Mouse (Mus musculus) layer of hippocampus, postnatal 25 days (tissue): ENCODE results near the gene Sik3. TPM values are rescaled to one million over a fixed set of nuclear protein-coding genes. Genes with fewer than 3 reads are reported as not detected.

ENCODE experiments used
- DNase-seq, 2 experiments: peaks; one replicate each; pipeline ENCODE4 v3.0.0; 2022; ENCODE audit warnings: mixed read lengths in 2 of 2, low spot score in 1 of 2; ENCODE audit errors: extremely low spot score in 1 of 2
- total RNA-seq, 2 experiments: library from RNA; stranded (reverse); gene quantifications; 2 replicates each; pipeline ENCODE4 v1.2.3; 2021

Sik3 gene
- total RNA-seq = 100 to 1,000 TPM; 136 to 138 TPM

DNA sequence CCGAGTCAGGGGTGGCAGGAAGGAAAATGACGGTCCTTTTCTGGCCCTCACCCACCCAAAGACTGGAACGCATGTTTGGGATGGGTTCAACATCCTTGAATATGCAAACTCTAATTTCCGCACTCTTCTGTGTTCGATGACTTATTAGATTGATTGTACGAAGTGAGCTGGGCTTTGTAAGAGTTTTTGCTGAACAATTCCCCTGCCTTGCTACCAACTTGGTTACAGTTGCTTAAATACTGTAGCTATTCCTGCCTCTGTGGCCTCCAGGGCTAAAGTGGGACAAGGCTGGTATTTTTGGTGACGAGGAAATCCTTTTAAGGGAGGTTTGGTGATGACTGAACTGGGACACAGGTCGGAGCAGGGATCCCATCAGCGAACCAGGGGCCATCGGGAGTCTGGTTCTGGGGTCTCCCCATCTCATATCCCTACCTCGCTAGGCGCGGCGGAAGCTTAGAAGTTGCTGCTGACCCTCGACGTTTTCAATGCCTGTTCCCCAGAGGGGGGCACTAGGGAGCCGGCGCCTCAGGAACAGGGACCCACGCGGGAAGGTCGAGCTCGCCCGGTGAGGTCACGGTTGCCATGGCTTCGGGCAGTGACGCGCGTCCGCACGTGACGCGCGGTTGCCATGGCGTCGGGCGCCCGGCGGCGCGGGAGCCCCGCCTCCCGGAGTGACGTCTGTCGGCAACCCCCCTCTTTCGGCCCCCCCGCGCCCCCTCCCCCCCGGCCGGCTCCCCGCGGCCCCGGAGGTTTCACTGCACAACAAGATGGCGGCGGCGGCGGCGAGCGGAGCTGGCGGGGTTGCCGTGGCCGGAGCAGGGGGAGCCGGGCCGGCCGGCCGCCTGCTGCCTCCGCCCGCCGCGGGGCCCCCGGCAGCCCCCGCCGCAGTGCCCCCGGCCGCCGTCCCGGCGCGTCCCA is at the start of gene Sik3, which contains the start of gene Pafah1b2:
Sik3 (plus strand) TSS at position 730 of the 918 bp plus-strand sequence.
Pafah1b2 (minus strand) TSS at position 600 of the 918 bp plus-strand sequence.
- DNase-seq = peak; percentile 91 to 93

DNA sequence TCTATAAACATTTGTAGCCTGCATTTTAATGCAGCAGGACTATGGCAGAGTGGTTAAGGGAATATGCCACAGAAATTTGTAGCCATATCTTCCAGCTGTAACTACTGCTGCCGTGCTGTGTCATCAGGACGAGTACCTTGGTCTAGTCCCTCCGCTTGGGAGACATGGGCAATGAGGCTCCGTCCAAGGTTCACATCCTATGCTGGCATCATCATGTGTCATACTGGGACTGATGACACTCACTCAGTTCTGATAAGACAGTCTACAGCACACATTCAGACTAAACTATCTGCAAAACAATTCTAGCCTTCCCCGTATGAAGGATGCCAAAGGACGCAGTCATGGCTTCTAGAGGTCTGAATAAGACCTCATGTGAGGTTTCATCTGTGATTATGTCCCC is 49.0 kb upstream of the Sik3 start:
- DNase-seq = no peak

GRCm38 (mm10) chr9:45976884-45977283 is 35.7 kb upstream of the Sik3 start:
- no peak for DNase-seq

- no peak for DNase-seq
Observed at GRCm38 (mm10) chr9:45979778-45980177, 32.8 kb upstream of the Sik3 start.

DNA sequence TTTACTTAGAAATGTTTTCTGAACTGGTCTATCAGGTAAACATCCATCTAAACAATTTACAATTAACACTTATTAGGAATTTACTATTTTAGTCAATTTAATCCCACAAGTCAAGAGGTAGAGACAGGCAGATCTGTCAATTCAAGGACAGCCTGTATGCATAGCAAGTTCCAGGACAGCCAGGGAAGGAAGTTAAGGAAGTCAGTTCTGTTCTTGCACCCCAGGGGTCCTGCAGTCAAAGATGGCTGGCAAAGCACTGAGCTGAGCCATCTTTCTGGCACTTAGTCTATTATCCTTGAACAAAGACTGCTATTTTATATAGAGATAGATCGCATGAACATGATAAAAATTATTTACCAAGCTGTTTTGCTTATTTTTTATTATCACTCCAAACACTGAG is 32.0 kb upstream of the Sik3 start:
- no peak for DNase-seq

DNA sequence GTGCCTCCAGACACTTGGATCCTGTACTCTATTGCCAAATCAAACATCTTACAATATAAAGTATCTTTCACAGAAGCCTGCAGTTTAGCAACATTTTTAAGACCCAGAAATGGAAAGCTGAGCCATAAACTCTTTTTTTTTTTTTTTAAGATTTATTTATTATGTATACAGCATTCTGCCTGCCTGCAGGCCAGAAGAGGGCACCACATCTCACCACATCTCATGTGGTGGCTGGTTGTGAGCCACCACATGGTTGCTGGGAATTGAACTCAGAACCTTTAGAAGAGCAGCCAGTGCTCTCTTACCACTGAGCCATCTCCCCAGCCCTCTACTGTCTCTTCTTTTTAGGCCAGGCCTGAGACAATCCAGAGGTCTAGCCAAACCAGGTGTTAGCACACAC is 31.3 kb upstream of the Sik3 start:
- DNase-seq = no peak

DNA sequence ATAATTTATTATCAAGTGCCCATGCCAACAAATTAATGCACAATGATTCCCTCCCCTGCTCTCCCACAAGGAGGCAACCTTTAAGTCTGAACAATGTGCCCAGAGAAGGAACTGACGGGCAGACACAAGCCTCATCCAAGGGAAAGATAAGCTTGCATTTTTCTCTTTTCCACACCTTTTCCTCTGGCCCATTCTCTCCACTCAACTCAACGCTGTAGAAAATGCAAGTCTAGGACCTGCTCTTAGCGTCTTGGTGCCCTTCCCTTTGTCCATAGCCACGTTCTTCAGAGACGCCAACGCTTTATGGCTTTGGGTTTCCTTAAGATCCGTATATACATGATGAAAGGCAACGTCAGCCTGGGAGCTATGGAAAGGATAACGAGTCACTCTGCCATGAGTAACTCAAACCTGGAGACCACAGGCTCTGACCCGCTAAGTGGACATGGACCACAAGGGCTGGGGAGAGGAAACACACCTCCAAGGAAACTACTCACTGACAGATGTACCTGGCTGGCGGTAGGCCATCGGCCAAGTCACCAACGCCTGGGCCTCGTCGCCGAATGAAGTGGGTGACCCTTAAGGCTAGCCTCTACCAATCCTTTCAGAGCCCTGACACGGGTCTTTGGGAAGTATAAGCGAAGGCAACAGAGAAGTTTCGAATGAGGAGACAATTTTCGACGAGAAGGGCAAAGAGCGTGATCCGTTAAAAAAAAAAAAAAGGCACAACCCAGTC is 28.8 kb upstream of the Sik3 start:
- DNase-seq = peak in 1 of 2 experiments; percentile 16

- DNase-seq = peak; percentile 84 to 85
Observed at GRCm38 (mm10) chr9:45984409-45985228, 28.0 kb upstream of the Sik3 start.

GRCm38 (mm10) chr9:45985229-45985567 is 27.4 kb upstream of the Sik3 start:
- peak; percentile 18 to 57 for DNase-seq

DNA sequence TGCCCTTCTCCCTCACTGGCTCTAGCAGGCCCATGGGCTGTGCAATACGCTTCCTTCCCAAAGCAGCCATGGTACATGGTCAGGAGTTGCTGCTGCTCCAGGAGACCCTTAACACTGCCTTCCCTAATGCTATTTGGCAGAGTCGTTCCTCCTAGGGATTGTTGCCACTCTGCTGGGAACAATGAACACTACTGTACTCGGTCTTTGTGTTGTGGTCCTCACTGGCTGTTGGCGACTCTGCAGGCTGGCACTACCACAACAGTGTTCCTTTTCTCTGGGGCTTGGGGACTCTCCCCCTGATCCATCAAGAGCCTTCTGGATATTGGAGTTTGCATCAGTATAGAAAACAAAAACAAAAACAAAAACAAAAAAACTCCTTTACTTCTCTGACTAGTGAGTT is 13.6 kb upstream of the Sik3 start:
- no peak for DNase-seq

DNA sequence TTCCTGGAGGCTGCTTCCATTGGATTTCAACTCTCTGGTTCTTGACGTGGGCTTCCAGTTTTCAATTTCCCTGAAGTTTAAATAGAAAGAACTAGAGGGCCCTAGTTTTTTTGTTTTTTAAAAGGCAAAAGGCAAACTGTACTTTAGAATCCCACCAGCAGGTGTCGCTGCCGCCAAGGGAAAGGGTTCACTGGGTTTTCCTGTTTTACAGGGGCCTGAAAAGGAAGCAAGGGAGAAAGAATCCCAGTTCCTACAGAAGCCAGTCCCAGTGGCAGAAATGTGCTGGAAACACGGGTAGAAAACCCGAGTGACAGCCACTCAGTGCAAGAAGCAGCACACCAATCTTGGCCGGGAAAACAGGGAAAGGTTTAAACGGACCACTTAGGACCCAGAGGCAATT is 8.9 kb upstream of the Sik3 start:
- DNase-seq = peak; percentile 92 to 99

DNA sequence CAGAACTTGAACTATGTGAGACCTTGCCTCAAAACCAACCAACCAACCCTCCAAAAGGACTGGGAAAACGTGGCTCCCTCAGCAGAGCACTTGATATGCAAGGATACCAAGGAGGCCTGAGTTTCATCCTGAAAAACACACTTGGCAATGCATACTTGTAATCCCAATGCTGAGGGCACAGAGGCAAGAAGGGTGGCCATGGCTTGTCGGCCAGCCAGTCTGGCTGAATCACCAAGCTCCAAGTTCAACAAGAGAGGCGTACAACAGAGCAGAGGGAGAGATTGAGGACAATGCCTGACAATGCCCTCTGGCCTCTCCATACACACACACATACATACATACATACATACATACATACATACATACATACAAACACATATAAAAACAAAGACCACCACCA is 8.1 kb upstream of the Sik3 start:
- no peak for DNase-seq

- no peak for DNase-seq
Observed at GRCm38 (mm10) chr9:46006224-46006623, 6.4 kb upstream of the Sik3 start.

DNA sequence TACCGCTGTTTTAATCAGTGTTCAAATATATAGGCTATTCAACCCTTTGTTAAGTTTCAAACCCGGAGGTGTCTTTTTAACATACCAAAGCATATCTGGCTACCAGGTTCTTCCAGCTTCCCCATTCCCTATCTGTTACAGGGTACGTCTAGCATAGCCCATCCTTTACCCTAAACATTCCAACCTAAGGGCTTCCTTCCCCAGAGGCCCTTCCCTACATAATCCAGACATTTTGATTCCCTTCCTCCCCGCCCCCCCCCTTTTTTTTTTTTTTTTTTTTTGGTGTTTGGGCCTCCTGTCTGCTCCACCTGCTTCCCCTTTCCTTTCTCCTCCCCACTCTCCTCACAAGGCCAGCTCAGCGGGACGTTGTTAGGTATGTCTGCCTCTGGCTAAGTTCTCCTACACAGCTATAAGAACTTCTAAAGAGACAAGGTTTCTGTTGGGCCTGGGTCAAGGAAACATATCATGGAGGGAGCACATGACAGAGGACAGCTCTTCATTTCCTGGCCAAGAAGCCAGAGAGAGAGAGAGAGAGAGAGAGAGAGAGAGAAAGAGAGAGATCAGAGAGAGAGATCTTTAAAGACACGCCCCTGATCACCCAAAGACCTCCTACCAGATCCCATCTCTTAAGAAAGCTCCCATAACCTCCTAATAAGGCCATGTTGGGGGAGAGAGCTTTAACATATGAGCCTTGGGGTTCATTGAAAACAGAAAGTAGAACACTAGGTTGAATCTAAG is 3.5 kb upstream of the Sik3 start:
- no peak for DNase-seq

- no peak for DNase-seq
Observed at GRCm38 (mm10) chr9:46009669-46009983, 3.0 kb upstream of the Sik3 start.

DNA sequence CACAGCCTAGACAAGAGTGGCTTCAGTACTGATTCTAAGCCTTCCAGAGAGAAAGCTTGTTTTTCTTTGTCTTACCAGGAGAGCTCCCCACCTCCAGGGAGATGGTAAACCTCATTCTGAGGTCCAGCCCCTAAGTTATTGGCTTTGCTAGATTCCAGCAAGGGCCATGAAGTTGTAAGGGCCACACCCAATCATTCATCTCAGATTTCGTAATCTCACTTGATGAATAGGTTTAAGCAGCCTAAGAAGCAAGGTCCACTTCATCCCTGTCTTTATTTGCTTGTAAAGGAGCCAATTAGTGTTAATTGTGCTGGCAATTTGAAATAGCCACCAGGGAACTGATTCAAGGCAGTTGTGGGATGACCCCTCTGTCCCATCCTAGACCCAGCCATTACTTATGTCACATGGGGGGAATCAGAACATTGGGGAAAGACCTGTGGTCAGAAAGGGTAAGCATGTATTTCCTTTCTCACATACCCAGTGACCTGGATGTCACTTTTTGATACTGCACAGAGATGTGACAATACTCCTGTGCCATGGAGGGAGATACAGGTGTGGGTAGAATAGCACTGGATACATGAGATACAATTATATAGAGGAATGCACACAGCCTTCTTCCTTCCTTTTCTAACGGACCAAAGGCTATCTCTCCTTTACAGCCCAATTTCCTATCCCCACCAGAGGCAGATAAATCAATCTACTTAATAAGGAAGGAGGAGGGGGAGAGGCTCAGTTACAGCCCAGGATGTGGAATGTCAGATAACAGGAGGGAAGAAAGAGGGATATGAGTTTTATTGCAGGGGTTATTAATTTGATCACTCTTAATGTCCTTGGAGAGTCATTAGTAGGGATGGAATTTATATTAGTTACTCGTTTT is 1.3 kb upstream of the Sik3 start:
- DNase-seq = no peak

- no peak for DNase-seq
Observed at GRCm38 (mm10) chr9:46013009-46013586, 478 bp downstream of the Sik3 start.

- no peak for DNase-seq
Observed at GRCm38 (mm10) chr9:46013616-46014015, 996 bp downstream of the Sik3 start.

DNA sequence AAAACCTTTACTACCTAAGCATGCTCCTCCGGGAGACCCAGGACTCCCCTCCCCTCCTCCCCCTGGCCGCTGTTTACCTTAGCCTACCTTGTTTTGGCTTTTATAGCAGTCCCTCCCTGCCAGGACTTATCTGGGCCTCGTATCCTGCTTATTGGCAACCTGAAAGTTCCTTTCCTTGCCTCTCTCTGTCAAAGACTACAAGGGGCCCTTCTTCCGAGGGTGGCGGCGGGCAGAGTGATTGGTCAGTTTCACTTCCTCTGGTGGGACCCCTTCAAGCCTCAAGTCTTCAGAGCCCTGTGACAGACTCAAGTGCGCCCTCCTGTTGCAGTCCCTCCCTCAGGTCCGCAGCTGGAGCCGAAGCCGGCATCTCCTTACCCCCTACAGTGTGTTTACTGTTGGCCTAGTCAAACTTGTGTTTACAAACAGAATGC is 1.6 kb downstream of the Sik3 start:
- DNase-seq = peak; percentile 23 to 52
